Mouse (Mus musculus) forebrain, embryonic 10.5 days (tissue): Measurements from ENCODE around the gene Zbtb12. TPM values are rescaled to one million over a fixed set of nuclear protein-coding genes. Genes with fewer than 3 reads are reported as not detected.

Experiments
- DNase-seq: peaks from one replicate; pipeline ENCODE4 v3.0.0-alpha.2; 2017; ENCODE audit warnings: low spot score; ENCODE audit errors: extremely low spot score
- H3K27ac ChIP-seq: fragments of 300-500 bp; sonication (generic); 2 replicates; pipeline ENCODE4 v1.5.1; 2016; ENCODE audit warnings: mild to moderate bottlenecking
- H3K27me3 ChIP-seq: fragments of 300-500 bp; sonication (generic); 2 replicates; pipeline ENCODE4 v1.6.1; 2016; ENCODE audit warnings: mild to moderate bottlenecking; ENCODE audit not compliant: poor library complexity, severe bottlenecking
- H3K36me3 ChIP-seq: fragments of 300-500 bp; sonication (generic); replicated peaks from 2 replicates; pipeline ENCODE4 v1.6.1; 2016; ENCODE audit warnings: mild to moderate bottlenecking, moderate library complexity
- H3K4me1 ChIP-seq: fragments of 300-500 bp; sonication (generic); 2 replicates; pipeline ENCODE4 v1.6.1; 2016
- H3K4me3 ChIP-seq: fragments of 300-500 bp; sonication (generic); 2 replicates; pipeline ENCODE4 v1.5.1; 2016; ENCODE audit warnings: mild to moderate bottlenecking, moderate library complexity
- H3K9me3 ChIP-seq: fragments of 300-500 bp; sonication (generic); 2 replicates; pipeline ENCODE4 v1.6.1; 2016; ENCODE audit warnings: mild to moderate bottlenecking, moderate library complexity
- WGBS: fragments of 180-500 bp; shearing (Covaris S2); methylation state at CpG from one replicate; pipeline ENCODE4 v1.1.7; 2016; 5-methylcytosine and 5-hydroxymethylcytosine counted together
- polyA plus RNA-seq: library from polyadenylated mRNA; unstranded; fragments of >200 nt; fragmentation: Nextera tagmentation; extraction: Ambion mirVana; gene quantifications from 2 replicates; pipeline ENCODE4 v1.2.1, GENCODE M21; 2016

The Zbtb12 gene
- polyA plus RNA-seq, 1 experiment from 2014 or later, result 6.6 TPM

DNA sequence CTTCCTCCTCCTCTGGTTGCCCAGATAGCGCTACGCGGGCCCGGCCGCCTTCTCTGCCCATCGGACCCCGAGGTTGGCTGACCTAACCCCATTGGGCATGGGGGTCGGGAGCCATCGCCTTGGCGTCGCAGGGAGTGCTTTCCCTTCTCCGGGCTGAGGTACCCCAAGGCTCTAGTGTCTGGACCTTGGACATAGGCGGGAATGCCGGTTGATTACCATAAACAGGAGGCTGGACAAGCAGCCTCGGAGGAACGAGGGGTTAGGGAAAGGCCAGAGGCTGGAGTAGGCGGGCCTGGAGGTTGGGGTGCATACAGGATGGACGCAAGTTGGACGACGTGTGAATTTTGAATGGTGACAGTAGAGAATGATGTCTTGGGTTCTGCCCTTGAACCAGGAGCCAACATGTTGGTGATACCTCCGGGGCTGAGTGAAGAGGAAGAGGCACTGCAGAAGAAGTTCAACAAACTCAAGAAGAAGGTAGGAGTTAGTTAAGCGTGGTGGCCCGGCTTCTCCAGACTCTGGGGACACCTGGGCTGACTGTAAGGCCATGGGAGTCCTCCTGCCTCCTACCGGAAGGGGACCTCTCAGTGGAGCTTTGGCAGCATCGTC is 28.7 kb upstream of the Zbtb12 start:
- peaks cover 66% of the 10 kb centered on the region for H3K36me3 ChIP-seq
- no peak for DNase-seq
- no peaks in the 10 kb centered on the region for H3K9me3 ChIP-seq
- H3K27ac ChIP-seq, result peak overlapping the region; percentile 87
- WGBS, result 2% methylated on average over 25 of the region's 25 CpGs
- no peaks in the 10 kb centered on the region for H3K27me3 ChIP-seq
- peaks cover 31% of the 10 kb centered on the region for H3K4me1 ChIP-seq
- peak overlapping the region; percentile 72 for H3K4me3 ChIP-seq

DNA sequence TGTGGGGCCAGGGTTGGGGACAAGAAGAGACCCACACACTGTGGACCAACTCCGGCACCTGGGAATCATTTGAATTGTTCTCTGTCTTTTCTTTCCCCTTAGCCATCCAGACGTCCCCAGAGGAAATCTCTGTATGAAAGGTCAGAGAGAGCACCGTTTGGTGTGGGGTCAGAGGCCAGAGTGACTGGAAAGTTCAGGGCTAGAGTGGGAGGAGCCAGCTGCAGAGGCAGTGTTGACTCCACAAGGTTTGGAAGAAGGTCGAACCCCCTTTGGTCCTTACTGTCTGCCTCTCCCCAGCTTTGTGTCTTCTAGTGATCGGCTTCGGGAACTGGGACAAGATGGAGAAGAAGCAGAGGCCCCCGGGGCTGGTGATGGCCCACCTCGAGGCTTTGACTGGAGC is 25.8 kb upstream of the Zbtb12 start:
- 80% methylated on average over 8 of the region's 8 CpGs for WGBS
- no peak overlapping the region for H3K4me3 ChIP-seq
- H3K27me3 ChIP-seq, result no peaks in the 10 kb centered on the region
- H3K36me3 ChIP-seq, result peaks cover 65% of the 10 kb centered on the region
- no peak overlapping the region for H3K27ac ChIP-seq
- DNase-seq, result no peak
- no peaks in the 10 kb centered on the region for H3K9me3 ChIP-seq
- peaks cover 31% of the 10 kb centered on the region for H3K4me1 ChIP-seq

DNA sequence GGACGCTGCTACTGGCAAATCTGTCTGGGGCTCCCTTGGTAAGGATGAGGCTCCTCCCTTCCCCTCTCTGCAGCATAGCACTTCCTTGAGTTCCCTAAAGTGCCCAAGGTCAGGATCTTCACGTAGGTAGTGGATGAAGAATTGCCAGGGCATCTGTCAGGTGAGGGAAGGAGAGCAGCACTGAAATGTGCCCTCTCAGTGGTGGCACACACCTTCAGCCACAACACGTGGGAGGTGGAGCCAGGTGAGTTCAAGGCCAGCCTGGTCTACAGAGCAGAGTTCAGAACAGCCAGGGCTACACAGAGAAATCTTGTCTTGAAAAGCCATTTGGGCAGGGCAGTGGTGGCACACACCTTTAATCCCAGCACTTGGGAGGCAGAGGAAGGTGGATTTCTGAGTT is 24.5 kb upstream of the Zbtb12 start:
- H3K9me3 ChIP-seq, result no peaks in the 10 kb centered on the region
- no peak overlapping the region for H3K27ac ChIP-seq
- WGBS, result 88% methylated on average over 3 of the region's 3 CpGs
- H3K4me1 ChIP-seq, result peaks cover 20% of the 10 kb centered on the region
- peaks cover 65% of the 10 kb centered on the region for H3K36me3 ChIP-seq
- DNase-seq, result no peak
- H3K27me3 ChIP-seq, result no peaks in the 10 kb centered on the region
- no peak overlapping the region for H3K4me3 ChIP-seq

DNA sequence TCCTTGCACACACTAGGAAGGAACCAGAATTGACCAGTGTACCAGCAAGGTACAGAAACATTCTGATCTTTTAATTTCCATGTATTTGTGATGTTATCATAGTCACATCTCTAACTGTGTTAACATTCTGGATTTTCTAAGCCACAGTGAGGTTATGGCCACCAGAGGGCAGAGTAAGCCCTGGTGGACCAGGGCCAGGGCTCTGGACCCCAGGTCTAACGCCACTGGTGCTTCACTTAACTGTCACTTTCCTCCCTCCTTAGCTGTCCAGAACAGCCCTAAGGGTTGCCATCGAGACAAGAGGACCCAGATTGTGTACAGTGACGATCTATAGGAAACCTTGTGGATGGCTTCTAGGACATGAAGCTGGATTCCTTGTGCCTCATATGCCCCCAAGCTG is 23.5 kb upstream of the Zbtb12 start:
- H3K36me3 ChIP-seq, result peaks cover 65% of the 10 kb centered on the region
- peaks cover 15% of the 10 kb centered on the region for H3K4me1 ChIP-seq
- H3K27ac ChIP-seq, result no peak overlapping the region
- no peaks in the 10 kb centered on the region for H3K9me3 ChIP-seq
- no peaks in the 10 kb centered on the region for H3K27me3 ChIP-seq
- WGBS, result 55% methylated on average over 3 of the region's 3 CpGs
- DNase-seq, result no peak
- H3K4me3 ChIP-seq, result no peak overlapping the region

DNA sequence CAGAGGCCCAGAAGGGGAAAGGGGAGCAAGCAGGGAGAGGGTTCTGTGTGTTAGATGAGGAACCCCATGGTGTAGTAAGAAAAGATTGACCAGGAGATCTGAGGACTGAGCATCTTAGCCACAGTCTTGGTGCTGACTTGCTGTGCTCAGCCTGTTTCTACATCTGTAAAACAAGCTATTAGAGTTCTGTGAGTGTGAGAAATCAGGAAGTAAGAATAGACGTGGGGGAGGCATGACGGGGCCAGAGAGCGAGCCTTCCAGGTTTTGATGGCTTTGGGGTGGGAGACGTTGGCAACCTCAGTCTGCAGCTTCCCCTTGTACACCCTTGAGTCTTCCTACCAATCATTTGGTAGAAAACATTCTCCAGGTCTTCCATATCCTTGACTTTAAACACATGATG is 20.6 kb upstream of the Zbtb12 start:
- DNase-seq, result no peak
- Histone ChIP-seq H3K4me1 (no peaks in the 10 kb centered on the region), H3K27me3 (no peaks in the 10 kb centered on the region), H3K36me3 (peaks cover 45% of the 10 kb centered on the region), H3K9me3 (no peaks in the 10 kb centered on the region), H3K27ac (no peak overlapping the region), H3K4me3 (no peak overlapping the region)
- WGBS, result 86% methylated on average over 4 of the region's 4 CpGs

DNA sequence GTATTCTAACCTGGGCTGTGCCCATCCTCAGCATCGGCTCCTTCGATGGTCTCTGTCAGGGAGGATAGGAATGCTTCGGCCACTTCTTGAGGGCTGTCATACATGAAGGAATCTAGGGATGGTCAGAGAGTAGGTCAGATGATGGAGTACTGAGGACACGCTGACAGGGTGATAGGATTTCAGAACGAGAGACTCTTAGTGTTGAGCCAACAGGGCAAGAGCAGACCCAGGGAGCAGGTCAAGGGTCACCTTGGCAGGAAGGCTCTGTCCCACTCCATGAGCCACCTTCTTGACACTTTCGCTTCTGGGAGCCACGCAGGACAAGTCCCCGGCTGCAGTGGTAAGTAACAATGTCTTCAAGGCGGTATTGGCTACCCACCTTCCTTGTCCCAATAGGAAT is 18.8 kb upstream of the Zbtb12 start:
- no peak for DNase-seq
- Histone ChIP-seq H3K4me3 (no peak overlapping the region), H3K27ac (no peak overlapping the region), H3K4me1 (peaks cover 3% of the 10 kb centered on the region; the same call in 1 of the 2 replicates), H3K9me3 (no peaks in the 10 kb centered on the region), H3K27me3 (no peaks in the 10 kb centered on the region), H3K36me3 (peaks cover 27% of the 10 kb centered on the region)
- 87% methylated on average over 9 of the region's 9 CpGs for WGBS

DNA sequence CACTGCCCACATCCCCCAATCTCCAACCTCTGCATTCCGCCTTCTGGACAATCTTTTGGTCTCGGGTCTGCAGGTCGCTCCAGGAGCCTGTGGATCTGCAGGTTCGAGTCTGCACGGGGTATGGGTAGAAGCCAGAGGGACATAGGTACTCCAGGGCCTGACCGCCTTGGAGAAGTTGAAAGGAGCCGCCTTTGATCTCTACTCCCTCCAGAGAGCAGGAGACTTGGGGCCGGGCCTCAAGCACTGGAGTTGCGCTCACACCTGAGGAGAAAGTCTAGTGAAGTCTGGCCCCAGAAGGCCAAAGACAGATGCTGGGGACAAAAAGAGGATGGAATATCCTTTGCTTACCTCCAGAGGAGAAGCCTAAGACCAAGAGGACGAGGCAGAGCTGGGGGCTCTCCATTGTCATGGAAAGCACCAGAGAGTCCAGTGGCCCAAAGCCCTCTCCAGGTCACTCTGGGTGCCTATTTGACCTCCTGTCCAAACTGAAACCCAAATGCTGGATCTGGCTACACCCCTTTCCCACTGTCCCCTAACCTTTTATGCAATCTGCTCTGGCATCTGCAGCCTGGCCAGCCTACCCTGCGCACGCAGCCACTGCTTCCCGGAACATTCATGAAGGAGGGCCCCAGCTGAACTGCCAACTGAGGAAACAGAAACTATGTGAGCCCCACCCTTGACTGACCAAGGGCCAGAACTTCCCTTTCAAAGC is 17.4 kb upstream of the Zbtb12 start:
- Histone ChIP-seq H3K4me3 (no peak overlapping the region), H3K36me3 (peaks cover 13% of the 10 kb centered on the region), H3K27ac (no peak overlapping the region), H3K27me3 (no peaks in the 10 kb centered on the region), H3K9me3 (no peaks in the 10 kb centered on the region), H3K4me1 (peaks cover 3% of the 10 kb centered on the region; the same call in 1 of the 2 replicates)
- WGBS, result 75% methylated on average over 13 of the region's 13 CpGs
- no peak for DNase-seq

DNA sequence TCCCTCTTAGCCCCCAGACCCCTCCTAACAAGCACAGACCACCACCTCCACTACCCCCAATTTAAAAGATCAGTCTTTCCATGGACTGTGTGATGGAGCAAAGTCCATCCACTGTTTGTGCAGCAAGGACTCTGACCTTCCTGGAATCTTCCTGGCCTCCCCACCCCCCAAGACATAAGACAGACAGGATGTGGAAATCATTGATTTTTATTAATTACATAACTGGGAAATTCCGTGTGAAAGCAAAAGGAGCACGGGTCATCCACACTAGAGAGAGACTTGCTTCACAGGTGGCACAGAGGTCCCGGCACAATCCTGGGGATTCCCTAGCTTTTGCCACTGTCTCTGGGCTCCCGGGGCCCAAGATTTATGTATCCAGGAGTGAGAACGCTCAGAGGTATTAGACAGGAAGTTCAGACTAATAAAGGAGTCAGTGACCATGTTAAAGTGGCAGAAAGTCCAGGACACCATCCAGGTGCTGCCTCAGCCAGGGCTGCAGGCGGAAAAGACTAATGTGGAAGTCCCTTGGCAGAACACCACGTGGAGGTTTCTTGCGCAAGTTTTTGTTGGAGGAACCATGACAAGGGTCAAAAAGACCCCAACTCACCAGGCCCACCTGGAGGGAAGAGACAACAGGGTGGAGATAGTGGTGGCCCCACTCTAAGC is 16.7 kb upstream of the Zbtb12 start, which contains the start of gene Cfb:
Cfb (minus strand) TSS at position 103 of the 666 bp plus-strand sequence.
- Histone ChIP-seq H3K4me3 (no peak within 1 kb of the TSS), H3K4me1 (peaks cover 3% of the 10 kb centered on the region; the same call in 1 of the 2 replicates), H3K36me3 (peaks cover 6% of the 10 kb centered on the region), H3K27ac (no peak within 1 kb of the TSS), H3K27me3 (no peaks in the 10 kb centered on the region), H3K9me3 (no peaks in the 10 kb centered on the region)
- 74% methylated on average over 8 of the region's 8 CpGs for WGBS
- no peak for DNase-seq

DNA sequence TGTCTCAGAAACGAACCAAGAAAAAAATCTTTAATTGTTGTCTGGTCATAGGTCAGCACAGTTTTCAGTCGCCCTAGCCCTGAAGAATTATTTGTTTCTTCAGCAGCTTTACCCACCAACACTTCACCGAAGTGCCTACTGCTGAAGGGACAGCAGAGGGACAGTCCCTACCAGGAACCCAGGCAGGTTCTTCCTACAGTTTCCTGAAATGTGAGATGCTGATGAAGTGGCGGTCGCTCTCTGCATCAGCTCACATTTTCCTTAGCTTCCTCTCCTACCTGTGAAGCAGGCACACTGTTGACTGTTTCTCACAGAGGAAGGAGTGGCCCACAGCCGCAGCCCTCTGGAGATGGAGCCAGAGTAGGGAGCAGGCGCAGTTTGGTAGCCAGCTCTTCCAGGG is 13.3 kb upstream of the Zbtb12 start:
- 72% methylated on average over 7 of the region's 7 CpGs for WGBS
- DNase-seq, result no peak
- Histone ChIP-seq H3K27ac (no peak overlapping the region), H3K27me3 (no peaks in the 10 kb centered on the region), H3K4me1 (peaks cover 3% of the 10 kb centered on the region; the same call in 1 of the 2 replicates), H3K36me3 (no peaks in the 10 kb centered on the region), H3K4me3 (no peak overlapping the region), H3K9me3 (no peaks in the 10 kb centered on the region)

DNA sequence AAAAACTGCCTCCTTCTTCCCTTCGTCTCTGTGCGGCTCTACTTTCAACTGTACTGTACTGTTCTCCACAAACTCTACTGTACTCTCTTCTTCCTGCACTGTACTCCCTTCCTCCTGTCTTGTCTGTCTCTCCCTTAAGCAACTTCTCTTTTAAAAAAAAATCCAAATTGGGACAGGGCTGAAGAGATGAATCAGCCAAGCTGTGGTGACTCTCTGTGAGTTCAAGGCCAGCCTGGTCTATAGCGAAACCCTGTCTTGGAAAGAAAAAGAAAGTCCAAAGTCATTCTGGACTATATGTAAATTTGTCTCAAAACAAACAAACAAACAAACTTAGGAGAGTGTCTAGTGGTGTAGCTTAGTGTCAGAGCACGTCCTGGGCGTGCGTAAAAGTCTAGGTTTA is 5.0 kb upstream of the Zbtb12 start:
- Histone ChIP-seq H3K4me1 (peaks cover 2% of the 10 kb centered on the region), H3K4me3 (no peak overlapping the region), H3K27ac (no peak overlapping the region), H3K9me3 (no peaks in the 10 kb centered on the region), H3K36me3 (no peaks in the 10 kb centered on the region), H3K27me3 (no peaks in the 10 kb centered on the region)
- 95% methylated on average over 6 of the region's 6 CpGs for WGBS
- no peak for DNase-seq

DNA sequence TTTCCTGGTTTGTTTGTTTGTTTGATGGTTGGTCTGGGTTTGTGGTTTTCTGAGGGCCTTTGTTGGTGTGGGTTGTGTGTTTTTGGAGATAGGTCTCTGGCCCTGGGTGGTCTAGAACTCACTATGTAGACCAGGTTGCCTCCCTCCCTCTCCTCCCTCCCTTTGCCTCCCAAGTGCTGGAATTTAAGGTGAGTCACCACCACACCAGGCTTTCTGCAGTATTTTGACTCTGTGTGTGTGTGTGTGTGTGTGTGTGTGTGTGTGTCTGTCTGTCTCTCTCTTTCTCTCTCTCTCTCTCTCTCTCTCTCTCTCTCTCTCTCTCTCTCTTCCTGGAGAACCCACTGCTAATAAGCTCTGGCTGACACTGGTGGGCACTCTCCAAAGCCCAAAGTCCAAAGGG is 1.9 kb downstream of the Zbtb12 start:
- Histone ChIP-seq H3K36me3 (no peaks in the 10 kb centered on the region), H3K27me3 (peaks cover 22% of the 10 kb centered on the region), H3K4me1 (peaks cover 17% of the 10 kb centered on the region), H3K27ac (no peak overlapping the region), H3K9me3 (no peaks in the 10 kb centered on the region), H3K4me3 (no peak overlapping the region)
- no peak for DNase-seq

DNA sequence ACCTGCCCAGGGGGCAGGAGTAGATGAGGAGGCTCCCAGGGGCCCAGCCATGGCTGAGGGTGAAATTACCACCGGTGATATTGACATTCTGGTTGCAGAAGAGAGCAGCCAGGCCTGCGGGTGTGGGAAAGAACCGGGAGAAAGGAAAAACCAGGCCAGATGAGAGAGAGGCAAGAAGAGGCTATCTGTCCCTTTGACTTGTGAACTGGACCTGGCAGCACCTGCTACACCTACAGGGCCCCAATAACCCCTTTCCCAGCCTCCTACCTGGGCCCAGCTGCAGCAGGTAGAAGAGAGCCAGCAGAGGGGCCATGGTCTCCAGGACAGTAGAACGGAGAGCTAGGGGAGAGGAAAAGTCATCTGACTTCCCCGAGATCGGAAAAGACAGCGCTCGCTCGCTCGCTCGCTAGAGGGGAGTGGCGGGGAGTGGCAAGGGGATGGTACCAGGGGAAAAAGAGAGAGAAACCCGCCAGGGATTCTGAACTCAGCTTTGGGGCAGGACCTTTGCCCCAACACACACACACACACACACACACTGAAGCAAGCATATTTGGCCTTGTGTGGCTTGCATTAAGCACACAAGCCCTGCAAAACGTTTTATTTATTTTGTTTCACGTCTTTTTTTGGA is 2.5 kb downstream of the Zbtb12 start, which contains the start of gene Gm20547:
Gm20547 (minus strand) TSS at position 360 of the 628 bp plus-strand sequence.
- peaks cover 22% of the 10 kb centered on the region for H3K27me3 ChIP-seq
- no peak within 1 kb of the TSS for H3K27ac ChIP-seq
- peak within 1 kb of the TSS; percentile 23; the same call in 1 of the 2 replicates for H3K4me3 ChIP-seq
- H3K4me1 ChIP-seq, result peaks cover 17% of the 10 kb centered on the region
- no peak for DNase-seq
- H3K9me3 ChIP-seq, result no peaks in the 10 kb centered on the region
- 7% methylated on average over 15 of the region's 15 CpGs for WGBS
- H3K36me3 ChIP-seq, result no peaks in the 10 kb centered on the region
